Mouse (Mus musculus) myocyte (in vitro differentiated cells): ENCODE measurements at regions not wholly inside any gene's neighbourhood (a gene's known extent, or its start where the extent isn't known, plus 50 kb on each side); places are given as distances from the start of the nearest gene placed in this dataset.

Experiments used
- MAX ChIP-seq: IDR thresholded peaks from one replicate; pipeline ENCODE4 v1.6.1; 2011; ENCODE audit warnings: low read depth, mild to moderate bottlenecking, control low read depth
- MYOG ChIP-seq, 3 experiments: IDR thresholded peaks; one replicate each; pipeline ENCODE4 v1.6.1; 2011; ENCODE audit warnings: control low read depth in 2 of 3, low read depth in 2 of 3, mild to moderate bottlenecking in 2 of 3; ENCODE audit not compliant: insufficient read length in 2 of 3, control insufficient read depth in 1 of 3, insufficient read depth in 1 of 3
- POLR2A ChIP-seq: IDR thresholded peaks from one replicate; pipeline ENCODE4 v1.6.1; 2011; ENCODE audit warnings: low read depth, mild to moderate bottlenecking, control low read depth, moderate library complexity; ENCODE audit not compliant: insufficient read length
- TCF12 ChIP-seq: IDR thresholded peaks from one replicate; pipeline ENCODE4 v1.6.1; 2011; ENCODE audit warnings: mild to moderate bottlenecking, control low read depth; ENCODE audit not compliant: poor library complexity, insufficient read depth, severe bottlenecking
- TCF3 ChIP-seq: IDR thresholded peaks from one replicate; pipeline ENCODE4 v1.6.1; 2011; ENCODE audit warnings: low read depth, control low read depth; ENCODE audit not compliant: insufficient read length
- USF1 ChIP-seq: IDR thresholded peaks from one replicate; pipeline ENCODE4 v1.6.1; 2011; ENCODE audit warnings: low read depth, mild to moderate bottlenecking, control low read depth, moderate library complexity

GRCm38 (mm10) chr13:39881066-39881465 is 480.2 kb downstream of the Ofcc1 start:
- TF ChIP-seq MYOG (IDR thresholded peaks at IDR 0.05; ENCODE audit: control insufficient read depth in 1 of 3, insufficient read depth in 1 of 3, insufficient read length in 2 of 3, low read depth in 2 of 3) (no peak), USF1 (no peak), POLR2A (no peak), TCF12 (no peak), MAX (no peak), TCF3 (no peak)
